Mouse (Mus musculus) small intestine, adult 2 months (tissue): Measurements from ENCODE around the gene Dhrs1.
A peak's percentile ranks its signal among the peaks of the same experiment; 100 is the strongest.
"Not testable (repeated sequence)": the region's sequence is repeated elsewhere in the genome, so short reads cannot be mapped to it uniquely, and the experiment has no call there.

ENCODE experiments used
- CTCF ChIP-seq: fragments of 200-500 bp; IDR thresholded peaks from 2 replicates; pipeline ENCODE4 v1.5.1; 2012; ENCODE audit warnings: low read depth, mild to moderate bottlenecking, control low read depth, inconsistent platforms, low read length, moderate library complexity, mixed read lengths; ENCODE audit not compliant: insufficient replicate concordance, insufficient read length; ENCODE audit errors: extremely low read depth
- POLR2A ChIP-seq: fragments of 200-500 bp; IDR thresholded peaks from 2 replicates; pipeline ENCODE4 v1.6.1; 2012; ENCODE audit warnings: low read depth, mild to moderate bottlenecking, control low read depth, inconsistent platforms, low read length, moderate library complexity

DNA sequence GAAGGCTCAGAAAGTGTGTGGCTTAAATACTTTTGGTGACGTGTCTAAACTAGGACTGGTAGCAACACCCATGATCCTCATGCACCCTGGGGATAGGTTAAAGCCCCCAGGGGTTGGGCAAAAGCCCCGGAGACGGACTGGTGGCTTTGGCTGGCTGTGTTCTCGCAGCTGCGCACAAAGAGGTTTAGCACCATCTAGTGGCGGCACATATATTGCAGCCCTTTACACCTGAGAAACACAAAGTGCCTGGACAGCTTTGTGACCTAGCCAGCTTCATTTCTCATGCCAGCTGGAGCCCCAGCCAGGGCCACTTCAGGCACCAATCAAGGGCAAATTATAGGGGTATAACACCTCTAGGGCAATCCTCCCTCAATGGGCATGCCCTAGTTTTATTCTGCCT is 14.7 kb upstream of the Dhrs1 start:
- not testable (repeated sequence) for TF ChIP-seq POLR2A
- peak; percentile 63; the same call in 1 of the 2 replicates for TF ChIP-seq CTCF
